Mouse (Mus musculus) hindlimb bud, embryonic 11.5 days (tissue): ENCODE results near the gene Gp2.
A peak's percentile ranks its signal among the peaks of the same experiment; 100 is the strongest.

Experiments used
- DNase-seq: peaks from one replicate; pipeline ENCODE4 v3.0.0-alpha.2; 2012; ENCODE audit warnings: low read depth, low spot score; ENCODE audit errors: extremely low spot score

Gene Gp2

DNA sequence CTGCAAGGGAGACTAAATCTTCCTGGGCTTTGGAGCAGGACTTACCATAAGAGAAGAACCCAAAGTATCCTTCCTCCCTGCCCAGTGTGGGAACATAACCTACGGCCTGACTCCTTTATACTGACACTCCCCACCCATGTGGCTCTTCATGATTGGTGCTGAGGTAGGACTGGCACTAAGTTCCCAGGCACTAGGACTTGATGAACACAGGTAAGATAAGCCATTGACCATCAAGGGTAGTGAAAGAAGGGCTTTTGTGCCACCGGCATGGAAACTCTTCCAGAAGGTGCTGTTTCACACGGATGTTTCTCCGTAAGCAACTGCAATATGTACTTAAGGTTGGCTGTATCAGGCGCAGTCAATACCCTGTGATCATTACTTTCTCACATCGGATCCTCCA, at the start of gene Gp2:
Gp2 (minus strand) TSS at position 101 of the 400 bp plus-strand sequence.
- no peak for DNase-seq

DNA sequence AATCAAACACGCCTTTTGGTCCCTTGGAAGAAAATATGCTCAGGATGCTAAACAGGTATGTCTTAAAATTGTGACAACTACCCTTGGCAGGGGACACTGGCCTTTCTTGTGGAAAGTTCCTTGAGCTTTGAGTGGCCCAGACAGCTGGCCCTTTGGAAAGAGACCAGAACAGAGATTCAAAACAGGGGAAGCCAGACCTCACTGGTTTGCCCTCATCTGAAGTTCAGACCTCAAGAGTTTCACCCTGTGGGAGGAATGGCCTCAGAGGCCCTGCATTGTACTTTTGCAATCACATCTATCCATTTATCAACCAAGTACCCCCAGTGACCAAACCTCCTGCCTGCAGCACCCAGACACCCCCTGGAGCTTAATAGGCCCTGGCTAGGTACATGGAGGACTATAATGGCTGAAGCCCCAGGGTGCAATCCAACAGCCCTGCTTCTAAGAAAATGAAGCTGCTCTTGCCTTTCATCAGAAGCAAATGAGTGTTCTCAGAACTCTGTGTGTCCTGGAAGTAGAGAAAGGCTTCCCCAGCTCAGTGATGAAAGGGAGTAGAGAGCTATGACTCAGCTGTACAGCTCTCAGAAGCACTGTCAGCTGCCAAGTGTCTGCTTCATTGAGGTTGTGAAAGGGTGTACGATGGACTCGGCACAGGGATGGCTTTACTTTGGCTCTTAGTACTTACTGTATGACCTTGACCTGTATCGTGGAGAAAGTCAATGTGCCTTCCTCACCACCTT, 31.1 kb upstream of the Gp2 start:
- no peak for DNase-seq

DNA sequence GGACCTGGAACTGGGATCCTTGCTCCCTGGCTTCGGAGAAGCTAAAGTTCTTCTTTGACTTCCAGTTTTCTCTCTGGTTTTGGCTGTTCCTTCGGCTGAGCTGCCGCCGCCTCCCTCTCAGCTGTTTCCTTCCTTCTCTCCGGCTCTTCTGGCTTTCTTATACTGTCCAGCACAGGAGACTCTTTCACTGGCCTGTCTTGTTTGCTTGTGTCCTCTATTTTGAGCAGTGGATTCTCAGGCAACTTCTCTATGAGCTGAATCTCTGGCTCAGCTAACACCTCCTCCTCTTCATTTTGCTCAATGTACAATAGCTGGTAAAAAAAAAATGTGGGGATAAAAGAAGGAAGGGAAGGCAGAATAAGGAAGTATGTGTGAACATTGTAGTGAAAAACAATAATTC, 27.6 kb upstream of the Gp2 start:
- no peak for DNase-seq

DNA sequence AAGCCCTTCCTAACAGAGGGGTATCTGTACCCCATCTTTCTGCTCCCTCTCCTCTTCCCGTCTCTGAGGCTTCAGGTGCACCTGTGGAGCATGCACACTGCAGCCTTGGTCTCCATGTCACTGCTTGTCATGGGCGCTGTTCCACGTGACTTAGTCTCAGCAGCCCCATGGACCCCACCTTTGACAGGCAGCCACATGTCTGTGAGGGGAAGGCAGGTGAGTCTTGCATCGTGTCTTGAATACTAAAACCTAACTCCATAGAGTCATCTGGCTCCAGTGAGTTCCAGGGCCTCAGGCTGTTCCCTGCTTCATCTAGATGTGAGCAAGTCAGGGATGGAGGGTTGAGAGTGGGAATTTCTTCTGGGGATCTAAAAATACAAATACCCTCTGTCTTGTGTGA, 25.1 kb upstream of the Gp2 start:
- DNase-seq: no peak

DNA sequence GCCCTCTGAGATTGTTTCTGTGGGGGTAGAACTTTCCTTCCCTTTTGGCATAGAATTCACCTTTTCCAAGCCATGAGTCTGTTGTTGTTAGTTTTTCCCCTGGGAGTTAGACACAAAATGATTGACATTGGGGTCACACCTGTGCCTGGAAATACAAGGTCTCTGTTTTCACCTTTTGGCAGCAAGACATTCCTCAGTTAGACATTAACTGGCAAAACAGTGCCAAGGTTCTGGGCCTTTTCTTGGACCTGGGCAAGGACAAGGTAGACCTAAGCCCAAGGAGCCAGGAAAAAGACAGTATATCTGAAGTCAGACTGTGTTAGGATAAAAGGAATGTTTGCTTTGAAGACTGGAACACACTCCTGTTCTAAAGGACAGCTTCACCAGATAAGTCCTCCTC, 20.2 kb upstream of the Gp2 start, which contains the start of gene Umod:
Umod (minus strand) TSS at position 27 of the 400 bp plus-strand sequence.
- DNase-seq: no peak

DNA sequence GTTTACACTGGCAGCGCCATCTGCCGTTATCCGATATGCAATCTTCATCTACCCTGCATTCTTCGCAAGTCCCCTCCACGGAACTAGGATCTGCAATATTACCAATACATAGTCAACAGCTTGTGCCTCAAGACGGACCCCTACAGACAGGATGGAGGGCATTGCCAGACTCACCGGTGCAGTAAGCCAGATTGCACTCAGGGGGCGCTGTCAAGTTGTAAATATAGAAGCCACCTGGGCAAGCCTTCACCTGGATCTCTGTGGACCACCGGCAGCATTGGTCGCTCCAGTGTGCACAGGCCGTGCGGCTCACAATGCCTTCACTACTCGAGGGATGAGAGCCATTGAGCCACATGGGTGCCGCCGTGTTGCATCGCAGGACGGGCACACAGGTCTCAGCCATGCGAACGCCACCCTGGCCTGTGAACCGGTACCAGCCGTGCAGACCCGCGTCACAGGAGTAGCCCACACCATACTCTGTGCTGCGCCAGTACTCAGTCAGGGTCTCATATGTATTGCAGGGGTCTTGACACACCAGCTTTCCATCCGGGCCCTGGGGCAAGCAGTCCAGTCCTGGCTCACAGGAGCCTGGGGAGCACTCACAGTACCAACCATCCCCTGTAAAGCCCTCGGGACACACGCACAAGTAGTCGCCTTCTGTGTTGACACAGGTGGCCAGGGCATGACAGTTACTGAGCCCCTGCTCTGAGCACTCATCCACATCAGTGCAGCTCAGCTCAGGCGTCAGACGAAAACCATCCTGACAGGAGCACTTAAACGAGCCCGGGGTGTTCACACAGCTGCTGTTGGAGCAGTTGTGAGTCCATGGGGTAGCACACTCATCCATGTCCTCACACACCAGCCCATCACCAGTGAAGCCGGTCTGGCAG, 17.7 kb upstream of the Gp2 start:
- DNase-seq: no peak

DNA sequence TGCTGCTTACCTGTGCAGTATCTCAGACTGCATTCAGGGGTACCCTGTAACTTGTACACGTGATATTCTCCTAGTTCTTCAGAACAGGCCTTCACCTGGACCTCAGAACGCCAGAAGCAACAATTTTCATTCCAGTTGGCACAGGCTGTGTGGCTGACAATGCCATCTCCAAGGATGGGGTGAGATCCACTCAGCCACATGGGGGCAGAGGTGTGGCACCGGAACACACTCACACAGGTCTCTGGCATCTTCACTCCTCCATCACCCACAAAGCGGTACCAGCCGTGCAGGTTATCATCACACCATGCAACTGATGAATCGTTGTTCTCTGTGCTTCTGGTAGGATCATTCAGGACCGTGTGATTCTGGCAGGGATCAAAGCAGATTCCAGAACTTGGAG, 4.9 kb downstream of the Gp2 start:
- DNase-seq: no peak

DNA sequence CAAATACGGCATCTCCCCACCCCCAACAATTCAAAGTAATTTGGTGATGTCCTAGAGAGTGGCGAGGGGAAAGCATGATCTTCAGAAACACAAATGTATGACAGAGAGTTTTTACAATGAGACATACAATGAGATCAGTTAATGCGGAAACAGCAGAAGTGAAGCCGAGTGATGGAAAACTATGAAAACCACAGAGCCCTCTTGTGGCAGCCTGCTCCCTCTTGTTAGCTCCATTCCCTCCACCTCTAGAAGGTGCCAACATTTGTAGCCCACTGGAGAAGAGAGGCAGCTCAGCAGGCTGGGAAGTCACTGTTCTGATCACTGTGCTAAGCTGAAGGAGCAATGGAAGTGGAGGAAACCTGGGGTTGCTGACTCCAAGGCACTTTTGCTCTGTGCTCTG, 15.2 kb downstream of the Gp2 start:
- DNase-seq: no peak

DNA sequence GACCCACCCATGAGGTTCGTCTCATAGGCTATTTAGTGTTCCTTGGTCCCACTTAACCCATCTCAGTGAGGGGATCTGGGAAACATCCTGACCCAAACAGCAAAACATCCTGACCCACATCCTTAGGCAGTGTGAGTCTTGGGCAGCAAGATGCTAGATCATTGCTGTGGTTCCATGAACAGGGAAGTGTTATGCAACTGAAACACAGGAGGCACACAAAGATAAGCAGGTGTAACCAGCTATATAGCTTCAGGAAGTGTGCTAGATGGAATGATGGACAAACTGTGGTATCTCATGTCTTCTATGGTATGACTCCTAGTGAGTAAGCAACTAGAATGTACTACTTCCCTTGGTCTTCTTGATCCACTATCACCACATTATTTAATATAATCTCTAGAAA, 17.1 kb downstream of the Gp2 start:
- no peak for DNase-seq

DNA sequence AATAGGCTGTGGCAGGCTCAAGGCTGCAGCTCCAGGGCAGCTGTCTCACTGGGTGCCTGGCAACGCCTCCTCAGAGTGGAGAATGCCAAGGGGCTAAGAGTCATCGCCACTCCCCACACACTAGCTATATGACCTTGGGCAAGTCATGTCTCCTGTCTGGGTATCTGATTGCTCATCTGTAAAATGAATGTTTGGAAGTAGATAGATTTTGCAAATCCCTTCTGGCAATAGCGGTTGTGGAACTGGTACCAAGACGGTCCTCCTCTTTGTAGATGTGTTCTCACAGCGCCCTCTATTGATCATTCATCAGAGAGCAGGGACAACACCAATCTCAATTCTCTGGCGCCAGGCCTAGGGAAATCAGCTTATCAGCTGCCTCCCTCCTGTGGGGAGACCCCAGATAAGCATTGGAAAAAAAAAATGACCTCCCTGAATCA, 31.9 kb downstream of the Gp2 start:
- peak; percentile 2 for DNase-seq

DNA sequence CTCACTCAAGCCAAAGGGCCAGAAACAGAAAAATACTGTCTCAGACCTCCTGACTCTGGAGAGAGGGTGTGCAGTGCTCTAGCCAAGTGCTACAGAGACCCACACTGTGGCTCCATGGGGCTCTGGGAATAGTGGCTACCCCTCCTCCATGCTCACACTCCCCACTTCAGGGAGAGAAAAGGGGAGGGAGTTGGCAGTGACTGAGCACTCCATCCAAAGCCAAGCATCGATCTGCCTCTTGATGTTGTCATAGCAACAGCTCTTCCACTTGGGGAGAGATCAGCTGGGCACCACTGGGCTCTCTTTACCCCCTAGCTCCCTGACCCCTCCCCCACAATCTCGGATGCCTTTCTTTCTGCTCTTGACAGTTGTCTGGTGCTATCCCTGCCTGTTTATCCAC, 38.4 kb downstream of the Gp2 start:
- no peak for DNase-seq

DNA sequence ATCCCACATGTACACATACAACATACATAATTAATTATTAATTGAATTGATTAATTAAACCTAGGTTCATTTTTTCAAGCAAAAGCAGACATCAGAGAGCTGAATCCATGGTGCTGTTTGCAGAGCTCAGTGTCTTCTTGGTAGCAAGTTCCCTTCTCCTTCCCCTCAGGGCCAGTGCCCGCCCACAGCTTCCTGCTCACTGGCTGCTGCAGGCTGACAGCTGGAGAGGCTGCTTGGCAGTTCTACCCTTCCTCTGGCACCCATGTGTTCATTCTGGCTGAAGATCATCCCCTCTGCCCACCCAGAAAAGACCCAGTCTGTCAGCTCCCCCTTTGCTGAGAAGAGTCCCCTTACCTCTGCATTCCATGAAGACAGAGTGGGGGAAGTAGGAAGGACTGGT, 40.6 kb downstream of the Gp2 start:
- no peak for DNase-seq

DNA sequence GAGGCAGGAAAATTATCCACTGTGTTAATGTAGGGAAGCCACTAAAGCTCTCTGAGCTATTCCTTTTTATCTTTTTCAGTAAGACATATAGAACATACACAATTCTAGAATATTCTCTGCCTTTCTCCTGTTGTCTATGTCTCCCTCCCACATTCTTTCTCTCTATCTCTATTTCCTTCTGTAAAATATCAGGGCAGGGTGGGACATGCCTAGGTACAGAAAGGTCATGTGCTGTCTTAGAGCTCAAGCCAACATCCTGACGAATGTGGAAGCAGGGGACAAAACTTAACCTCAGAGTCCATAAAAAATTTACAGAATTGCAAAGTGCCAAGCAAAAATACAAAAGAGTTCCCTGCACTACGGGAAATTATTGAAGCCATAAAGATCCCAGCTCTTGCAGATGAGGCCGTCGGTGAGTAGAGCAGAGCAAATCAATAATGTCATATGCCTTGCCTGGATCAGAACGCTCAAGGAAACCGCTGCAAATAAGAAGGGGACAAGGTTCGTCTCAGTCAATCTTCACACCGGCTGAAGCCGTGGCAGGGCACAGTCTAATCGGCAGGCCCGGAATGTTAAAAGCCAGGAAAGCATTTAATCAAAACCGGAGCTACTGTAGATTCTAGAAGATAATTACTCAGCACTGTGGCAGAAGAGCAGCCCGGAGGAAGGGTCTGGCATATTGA, 64.9 kb downstream of the Gp2 start:
- DNase-seq: no peak
